Mouse (Mus musculus): ENCODE results near the gene Pla1a. TPM values are rescaled to one million over a fixed set of nuclear protein-coding genes. Genes with fewer than 3 reads are reported as not detected.

The Pla1a gene
- polyA plus RNA-seq, 1 experiment from 2014 or later = 0.31 TPM

- Histone ChIP-seq H3K27ac (ENCODE audit: low read length) (no peak overlapping the region), H3K27me3 (ENCODE audit: control insufficient read depth, insufficient read depth, low read depth, low read length) (no peaks in the 10 kb centered on the region), H3K36me3 (ENCODE audit: control insufficient read depth, insufficient read depth, low read length) (peaks cover 16% of the 10 kb centered on the region), H3K9me3 (ENCODE audit: control insufficient read depth, low read length) (no peaks in the 10 kb centered on the region), H3K9ac (ENCODE audit: low read length) (no peak overlapping the region), H3K4me3 (ENCODE audit: low read length) (no peak overlapping the region), H3K4me2 (ENCODE audit: low read depth, low read length) (no peak overlapping the region), H3K4me1 (replicated peaks; ENCODE audit: control insufficient read depth, insufficient read depth, low read length) (peaks cover 10% of the 10 kb centered on the region)
- no peak for ATAC-seq (ENCODE audit: low read depth)
- WGBS = 37% methylated on average over 6 of the region's 6 CpGs
These were observed 82.0 kb downstream of the Pla1a start for GRCm38 (mm10) chr16:38350939-38351338.

- peaks cover 10% of the 10 kb centered on the region for H3K4me1 ChIP-seq (replicated peaks; ENCODE audit: control insufficient read depth, insufficient read depth, low read length)
These were observed 82.5 kb downstream of the Pla1a start for GRCm38 (mm10) chr16:38350361-38350855.

GRCm38 (mm10) chr16:38349881-38350280 is 83.1 kb downstream of the Pla1a start:
- peaks cover 10% of the 10 kb centered on the region for H3K4me1 ChIP-seq (replicated peaks; ENCODE audit: control insufficient read depth, insufficient read depth, low read length)

More at GRCm38 (mm10) chr16:38350361-38350855, 82.5 kb downstream of the Pla1a start:
- H3K4me2 ChIP-seq (ENCODE audit: low read depth, low read length) = no peak overlapping the region
- no peak overlapping the region for H3K9ac ChIP-seq (ENCODE audit: low read length)
- H3K27me3 ChIP-seq (ENCODE audit: control insufficient read depth, insufficient read depth, low read depth, low read length) = no peaks in the 10 kb centered on the region
- ATAC-seq (ENCODE audit: low read depth) = peak; percentile 70
- no peak overlapping the region for H3K4me3 ChIP-seq (ENCODE audit: low read length)
- H3K27ac ChIP-seq (ENCODE audit: low read length) = peak overlapping the region; percentile 27
- H3K9me3 ChIP-seq (ENCODE audit: control insufficient read depth, low read length) = no peaks in the 10 kb centered on the region
- peaks cover 16% of the 10 kb centered on the region for H3K36me3 ChIP-seq (ENCODE audit: control insufficient read depth, insufficient read depth, low read length)
- WGBS = 23% methylated on average over 7 of the region's 7 CpGs

GRCm38 (mm10) chr16:38348217-38348761 is 84.7 kb downstream of the Pla1a start:
- no peak overlapping the region for H3K4me2 ChIP-seq (ENCODE audit: low read depth, low read length)
- WGBS = 72% methylated on average over 9 of the region's 9 CpGs
- H3K9me3 ChIP-seq (ENCODE audit: control insufficient read depth, low read length) = no peaks in the 10 kb centered on the region
- H3K4me1 ChIP-seq (replicated peaks; ENCODE audit: control insufficient read depth, insufficient read depth, low read length) = peaks cover 10% of the 10 kb centered on the region
- ATAC-seq (ENCODE audit: low read depth) = no peak
- H3K4me3 ChIP-seq (ENCODE audit: low read length) = no peak overlapping the region
- H3K27ac ChIP-seq (ENCODE audit: low read length) = no peak overlapping the region
- no peak overlapping the region for H3K9ac ChIP-seq (ENCODE audit: low read length)
- H3K36me3 ChIP-seq (ENCODE audit: control insufficient read depth, insufficient read depth, low read length) = peaks cover 16% of the 10 kb centered on the region
- H3K27me3 ChIP-seq (ENCODE audit: control insufficient read depth, insufficient read depth, low read depth, low read length) = no peaks in the 10 kb centered on the region

More at GRCm38 (mm10) chr16:38349881-38350280, 83.1 kb downstream of the Pla1a start:
- peak overlapping the region; percentile 27 for H3K27ac ChIP-seq (ENCODE audit: low read length)
- no peak overlapping the region for H3K4me3 ChIP-seq (ENCODE audit: low read length)
- WGBS = 89% methylated on average over 2 of the region's 2 CpGs
- H3K9ac ChIP-seq (ENCODE audit: low read length) = 0 out of 2 replicates have a peak overlapping the region, but pooled peaks have one; percentile 9
- no peak for ATAC-seq (ENCODE audit: low read depth)
- no peak overlapping the region for H3K4me2 ChIP-seq (ENCODE audit: low read depth, low read length)
- H3K9me3 ChIP-seq (ENCODE audit: control insufficient read depth, low read length) = no peaks in the 10 kb centered on the region
- no peaks in the 10 kb centered on the region for H3K27me3 ChIP-seq (ENCODE audit: control insufficient read depth, insufficient read depth, low read depth, low read length)
- H3K36me3 ChIP-seq (ENCODE audit: control insufficient read depth, insufficient read depth, low read length) = peaks cover 16% of the 10 kb centered on the region

- 58% methylated on average over 6 of the region's 6 CpGs for WGBS
- H3K9ac ChIP-seq (ENCODE audit: low read length) = peak overlapping the region; percentile 83; the same call in 1 of the 2 replicates
- no peak for ATAC-seq (ENCODE audit: low read depth)
- peaks cover 10% of the 10 kb centered on the region for H3K4me1 ChIP-seq (replicated peaks; ENCODE audit: control insufficient read depth, insufficient read depth, low read length)
- H3K4me3 ChIP-seq (ENCODE audit: low read length) = peak overlapping the region; percentile 69
- H3K9me3 ChIP-seq (ENCODE audit: control insufficient read depth, low read length) = no peaks in the 10 kb centered on the region
- H3K4me2 ChIP-seq (ENCODE audit: low read depth, low read length) = peak overlapping the region; percentile 63
- no peaks in the 10 kb centered on the region for H3K27me3 ChIP-seq (ENCODE audit: control insufficient read depth, insufficient read depth, low read depth, low read length)
- peaks cover 16% of the 10 kb centered on the region for H3K36me3 ChIP-seq (ENCODE audit: control insufficient read depth, insufficient read depth, low read length)
- no peak overlapping the region for H3K27ac ChIP-seq (ENCODE audit: low read length)
These were observed 85.4 kb downstream of the Pla1a start for GRCm38 (mm10) chr16:38347588-38347987.

- WGBS = 2% methylated on average over 35 of the region's 35 CpGs
- Histone ChIP-seq H3K4me1 (replicated peaks; ENCODE audit: control insufficient read depth, insufficient read depth, low read length) (peaks cover 10% of the 10 kb centered on the region), H3K36me3 (ENCODE audit: control insufficient read depth, insufficient read depth, low read length) (peaks cover 11% of the 10 kb centered on the region), H3K9me3 (ENCODE audit: control insufficient read depth, low read length) (no peaks in the 10 kb centered on the region), H3K9ac (ENCODE audit: low read length) (peak within 1 kb of the TSS; percentile 83), H3K27ac (ENCODE audit: low read length) (peak within 1 kb of the TSS; percentile 94), H3K27me3 (ENCODE audit: control insufficient read depth, insufficient read depth, low read depth, low read length) (no peaks in the 10 kb centered on the region), H3K4me3 (ENCODE audit: low read length) (peak within 1 kb of the TSS; percentile 69), H3K4me2 (ENCODE audit: low read depth, low read length) (peak within 1 kb of the TSS; percentile 63)
- ATAC-seq (ENCODE audit: low read depth) = peak; percentile 95
These were observed 86.2 kb downstream of the Pla1a start, which contains the start of the genes Cox17 and Gm21987 for GRCm38 (mm10) chr16:38346529-38347325. Cox17 (plus strand) TSS chr16:38346991. Gm21987 (plus strand) TSS chr16:38347040.

Other genes starting within 250 kb of the Pla1a start
- 0.19 TPM in 1 of 2 replicates, not detected in the other for gene Nr1i2, start 138.3 kb downstream of the Pla1a start, polyA plus RNA-seq (2015; fragmentation: Nextera tagmentation; extraction: Ambion mirVana)
- 1.9 and 2.6 TPM in 2 replicates for gene Maats1, start 91.0 kb downstream of the Pla1a start, polyA plus RNA-seq (2015; fragmentation: Nextera tagmentation; extraction: Ambion mirVana)
- gene Cox17, start 86.2 kb downstream of the Pla1a start, polyA plus RNA-seq (2015; fragmentation: Nextera tagmentation; extraction: Ambion mirVana) = 142 and 143 TPM in 2 replicates
- 0.55 TPM in 1 of 2 replicates, not detected in the other for gene Gm21987, start 86.1 kb downstream of the Pla1a start, polyA plus RNA-seq (2015; fragmentation: Nextera tagmentation; extraction: Ambion mirVana)
- 8.9 and 9.1 TPM in 2 replicates for gene Popdc2, start 70.9 kb downstream of the Pla1a start, polyA plus RNA-seq (2015; fragmentation: Nextera tagmentation; extraction: Ambion mirVana)
- gene Adprh, start 19.6 kb upstream of the Pla1a start, polyA plus RNA-seq (2015; fragmentation: Nextera tagmentation; extraction: Ambion mirVana) = 77.2 and 78.2 TPM in 2 replicates
- gene Cd80, start 22.4 kb upstream of the Pla1a start, polyA plus RNA-seq (2015; fragmentation: Nextera tagmentation; extraction: Ambion mirVana) = 0.21 and 0.25 TPM in 2 replicates
- 26.8 and 27.7 TPM in 2 replicates for gene Timmdc1, start 89.5 kb upstream of the Pla1a start, polyA plus RNA-seq (2015; fragmentation: Nextera tagmentation; extraction: Ambion mirVana)
- gene Poglut1, start 117.1 kb upstream of the Pla1a start, polyA plus RNA-seq (2015; fragmentation: Nextera tagmentation; extraction: Ambion mirVana) = 44.5 and 50.4 TPM in 2 replicates
- 123 and 130 TPM in 2 replicates for gene Tmem39a, start 125.6 kb upstream of the Pla1a start, polyA plus RNA-seq (2015; fragmentation: Nextera tagmentation; extraction: Ambion mirVana)